Mouse (Mus musculus) right cerebral cortex, adult 18-20 months (tissue): ENCODE measurements around the gene Pik3c2b.

Experiments used
- DNase-seq: peaks from one replicate; pipeline ENCODE4 v3.0.0; 2022; ENCODE audit warnings: mixed read lengths

The Pik3c2b gene

GRCm38 (mm10) chr1:133073327-133073856 lies 27.9 kb downstream of the Pik3c2b start:
- no peak for DNase-seq

GRCm38 (mm10) chr1:133074541-133074940 lies 29.1 kb downstream of the Pik3c2b start:
- no peak for DNase-seq

- DNase-seq = no peak
Measured at GRCm38 (mm10) chr1:133075651-133076400, 30.4 kb downstream of the Pik3c2b start.

- DNase-seq = no peak
Measured at GRCm38 (mm10) chr1:133076681-133077514, 31.4 kb downstream of the Pik3c2b start.

GRCm38 (mm10) chr1:133077606-133078337 lies 32.3 kb downstream of the Pik3c2b start:
- DNase-seq = no peak

GRCm38 (mm10) chr1:133078338-133078727 lies 32.9 kb downstream of the Pik3c2b start:
- DNase-seq = peak; percentile 40

- DNase-seq = no peak
Measured at GRCm38 (mm10) chr1:133079509-133079908, 34.0 kb downstream of the Pik3c2b start.

- no peak for DNase-seq
Measured at GRCm38 (mm10) chr1:133080079-133080561, 34.7 kb downstream of the Pik3c2b start.

- DNase-seq = no peak
Measured at GRCm38 (mm10) chr1:133080717-133081116, 35.2 kb downstream of the Pik3c2b start.

GRCm38 (mm10) chr1:133083003-133083546 lies 37.6 kb downstream of the Pik3c2b start:
- DNase-seq = no peak

- no peak for DNase-seq
Measured at GRCm38 (mm10) chr1:133083942-133084625, 38.6 kb downstream of the Pik3c2b start.

GRCm38 (mm10) chr1:133084708-133085416 lies 39.4 kb downstream of the Pik3c2b start:
- no peak for DNase-seq

GRCm38 (mm10) chr1:133085417-133085742 lies 39.9 kb downstream of the Pik3c2b start:
- DNase-seq = no peak

GRCm38 (mm10) chr1:133086804-133087203 lies 41.3 kb downstream of the Pik3c2b start:
- no peak for DNase-seq

GRCm38 (mm10) chr1:133087206-133087905 lies 41.9 kb downstream of the Pik3c2b start:
- DNase-seq = peak; percentile 34

GRCm38 (mm10) chr1:133088196-133088595 lies 42.7 kb downstream of the Pik3c2b start:
- no peak for DNase-seq

GRCm38 (mm10) chr1:133089415-133089814 lies 43.9 kb downstream of the Pik3c2b start:
- peak; percentile 20 for DNase-seq

- no peak for DNase-seq
Measured at GRCm38 (mm10) chr1:133090641-133091040, 45.2 kb downstream of the Pik3c2b start.

- DNase-seq = no peak
Measured at GRCm38 (mm10) chr1:133091483-133091882, 46.0 kb downstream of the Pik3c2b start.

GRCm38 (mm10) chr1:133093719-133094118 lies 48.3 kb downstream of the Pik3c2b start:
- DNase-seq = no peak
